Mouse (Mus musculus): ENCODE data around the gene Gm4869. TPM values are rescaled to one million over a fixed set of nuclear protein-coding genes. Genes with fewer than 3 reads are reported as not detected.

Gene Gm4869
- total and polyA plus RNA-seq, 3 experiments: 0.08 TPM; not detected in 2

GRCm38 (mm10) chr5:140491142-140491541 lies 45.7 kb downstream of the Gm4869 start:
- DNase-seq (ENCODE audit: low read depth, low spot score): no peak
- Histone ChIP-seq H3K36me3 (ENCODE audit: control insufficient read depth in 1 of 2, insufficient read depth in 2 of 2, low read length in 2 of 2) (no peaks in the 10 kb centered on the region), H3K27ac (ENCODE audit: control insufficient read depth, low read depth, low read length) (no peak overlapping the region), H3K4me1 (ENCODE audit: control insufficient read depth in 1 of 2, insufficient read depth in 2 of 2, low read length in 2 of 2) (peaks cover 0 to 3% of the 10 kb centered on the region in 2 experiments; a peak in 1 of 4 replicates), H3K9ac (ENCODE audit: control insufficient read depth, low read depth, low read length, poor library complexity, severe bottlenecking) (no peak overlapping the region), H3K27me3 (ENCODE audit: control insufficient read depth in 1 of 2, insufficient read depth in 2 of 2, low read length in 2 of 2) (no peaks in the 10 kb centered on the region; a peak in 2 of 4 replicates), H3K9me3 (replicated peaks; ENCODE audit: insufficient read depth, low read length) (no peaks in the 10 kb centered on the region), H3K79me2 (ENCODE audit: control insufficient read depth, insufficient read depth, low read length, poor library complexity) (no peaks in the 10 kb centered on the region), H3K4me3 (ENCODE audit: control insufficient read depth in 1 of 2, insufficient read depth in 1 of 2, low read depth in 2 of 2, low read length in 2 of 2) (no peak overlapping the region)
- no peak for TF ChIP-seq NRF1 (IDR thresholded peaks at IDR 0.05; ENCODE audit: insufficient read depth, low read depth, low read length, poor library complexity, severe bottlenecking)
- TF ChIP-seq SMC3 (IDR thresholded peaks at IDR 0.05; ENCODE audit: low read depth, low read length): no peak
- no peak for TF ChIP-seq SIN3A (IDR thresholded peaks at IDR 0.05; ENCODE audit: low read length)
- no peak for TF ChIP-seq POLR2A (IDR thresholded peaks at IDR 0.05; ENCODE audit: control insufficient read depth in 1 of 2, insufficient read depth in 1 of 2, low read depth in 1 of 2, low read length in 2 of 2, poor library complexity in 1 of 2)
- no peak for TF ChIP-seq USF1 (IDR thresholded peaks at IDR 0.05; ENCODE audit: low read depth, low read length)
- TF ChIP-seq CHD2 (IDR thresholded peaks at IDR 0.05; ENCODE audit: low read length): no peak
- TF ChIP-seq USF2 (IDR thresholded peaks at IDR 0.05; ENCODE audit: borderline replicate concordance in 1 of 2, insufficient read depth in 1 of 2, low read depth in 1 of 2, low read length in 2 of 2): no peak
- TF ChIP-seq POLR2AphosphoS5 (IDR thresholded peaks at IDR 0.05; ENCODE audit: borderline replicate concordance, low read depth, low read length): no peak
- TF ChIP-seq ZMIZ1 (IDR thresholded peaks at IDR 0.05; ENCODE audit: low read depth, low read length): no peak
- TF ChIP-seq BHLHE40 (IDR thresholded peaks at IDR 0.05; ENCODE audit: borderline replicate concordance, low read depth, low read length): no peak
- no peak for TF ChIP-seq TCF12 (IDR thresholded peaks at IDR 0.05; ENCODE audit: low read depth, low read length)
- no peak for TF ChIP-seq ETS1 (IDR thresholded peaks at IDR 0.05; ENCODE audit: low read depth, low read length)
- TF ChIP-seq CTCF (IDR thresholded peaks at IDR 0.05 in 2 of 3, conservative IDR thresholded peaks at IDR 0.05 in 1 of 3; ENCODE audit: control insufficient read depth in 1 of 3, insufficient read depth in 1 of 3, low read depth in 2 of 3, low read length in 3 of 3, poor library complexity in 1 of 3, severe bottlenecking in 1 of 3): no peak
- TF ChIP-seq MAX (IDR thresholded peaks at IDR 0.05; ENCODE audit: low read length): no peak
- no peak for TF ChIP-seq HCFC1 (IDR thresholded peaks at IDR 0.05; ENCODE audit: low read depth, low read length)
- TF ChIP-seq ZC3H11A (IDR thresholded peaks at IDR 0.05; ENCODE audit: low read depth, low read length): no peak
- TF ChIP-seq MYB (IDR thresholded peaks at IDR 0.05; ENCODE audit: low read depth, low read length): no peak

- Histone ChIP-seq H3K79me2 (ENCODE audit: control insufficient read depth, insufficient read depth, low read length, poor library complexity) (no peaks in the 10 kb centered on the region), H3K4me3 (ENCODE audit: control insufficient read depth in 1 of 2, insufficient read depth in 1 of 2, low read depth in 2 of 2, low read length in 2 of 2) (no peak overlapping the region), H3K9me3 (replicated peaks; ENCODE audit: insufficient read depth, low read length) (no peaks in the 10 kb centered on the region), H3K9ac (ENCODE audit: control insufficient read depth, low read depth, low read length, poor library complexity, severe bottlenecking) (no peak overlapping the region), H3K27me3 (ENCODE audit: control insufficient read depth in 1 of 2, insufficient read depth in 2 of 2, low read length in 2 of 2) (no peaks in the 10 kb centered on the region; a peak in 2 of 4 replicates), H3K36me3 (ENCODE audit: control insufficient read depth in 1 of 2, insufficient read depth in 2 of 2, low read length in 2 of 2) (no peaks in the 10 kb centered on the region), H3K4me1 (ENCODE audit: control insufficient read depth in 1 of 2, insufficient read depth in 2 of 2, low read length in 2 of 2) (peaks cover 0 to 3% of the 10 kb centered on the region in 2 experiments; a peak in 1 of 4 replicates), H3K27ac (ENCODE audit: control insufficient read depth, low read depth, low read length) (no peak overlapping the region)
- DNase-seq (ENCODE audit: low read depth, low spot score): no peak
- TF ChIP-seq MYC (IDR thresholded peaks at IDR 0.05; ENCODE audit: low read depth, low read length) (no peak), UBTF (IDR thresholded peaks at IDR 0.05; ENCODE audit: borderline replicate concordance, insufficient read depth, low read depth, low read length) (no peak), ELF1 (IDR thresholded peaks at IDR 0.05; ENCODE audit: low read depth, low read length) (no peak), TCF12 (IDR thresholded peaks at IDR 0.05; ENCODE audit: low read depth, low read length) (no peak)
Measured at GRCm38 (mm10) chr5:140492684-140493233, 47.3 kb downstream of the Gm4869 start.

Data from MEL (cell line).